Mouse (Mus musculus): ENCODE measurements at regions not wholly inside any gene's neighbourhood (a gene's known extent, or its start where the extent isn't known, plus 50 kb on each side); places are given as distances from the start of the nearest gene placed in this dataset.

DNA sequence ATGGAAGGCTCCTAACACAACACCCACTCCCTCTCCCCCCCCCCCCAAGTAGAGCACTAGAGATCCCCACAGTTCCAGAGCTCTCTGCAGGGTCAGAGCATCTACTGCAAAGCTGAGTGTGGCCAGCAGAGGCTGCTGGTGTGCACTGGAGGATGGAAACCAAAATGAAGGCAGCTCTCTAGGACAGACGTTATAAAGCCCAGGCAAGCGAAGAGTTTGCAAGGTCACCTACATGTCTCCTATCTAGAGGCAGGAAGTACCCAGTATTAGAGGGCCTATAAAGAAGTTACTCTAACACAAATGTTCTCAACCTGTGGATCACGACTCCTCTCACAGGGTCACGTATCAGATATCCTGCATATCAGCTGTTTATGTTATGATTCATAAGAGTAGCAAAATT lies 125.1 kb upstream of the Thumpd2 start:
- intact Hi-C loops (cut with DNase I) = loop anchor here (10.0 kb wide), 1 partner anchor 1765 kb away; no protein-coding TSS in a partner anchor
- DNase-seq = no peak

- no peak for DNase-seq
- intact Hi-C loops (cut with DNase I) = no loop called here
These were observed 120.8 kb upstream of the Thumpd2 start for GRCm38 (mm10) chr17:81185685-81186084.

GRCm38 (mm10) chr17:81180813-81181424 lies 116.0 kb upstream of the Thumpd2 start:
- intact Hi-C loops (cut with DNase I) = no loop called here
- no peak for DNase-seq

DNA sequence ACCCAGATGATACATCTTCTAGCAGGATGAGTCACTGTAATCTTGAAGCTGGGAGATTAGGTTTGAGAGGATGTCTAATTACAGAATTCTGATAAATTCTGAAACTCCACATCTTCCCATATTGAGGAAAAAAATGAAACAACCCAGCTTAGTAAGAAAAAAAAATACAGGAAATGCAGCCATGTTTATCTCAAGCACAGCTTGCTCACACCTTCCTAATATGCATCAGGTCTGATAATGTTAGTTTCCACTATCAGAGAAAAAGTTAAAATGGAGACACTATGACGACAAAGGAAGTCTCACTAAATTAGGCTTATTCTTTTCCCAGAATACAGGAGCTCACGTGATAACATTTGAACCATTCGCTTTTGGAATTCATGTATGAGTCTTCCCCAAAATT lies 111.4 kb upstream of the Thumpd2 start:
- intact Hi-C loops (cut with DNase I) = no loop called here
- DNase-seq = no peak

DNA sequence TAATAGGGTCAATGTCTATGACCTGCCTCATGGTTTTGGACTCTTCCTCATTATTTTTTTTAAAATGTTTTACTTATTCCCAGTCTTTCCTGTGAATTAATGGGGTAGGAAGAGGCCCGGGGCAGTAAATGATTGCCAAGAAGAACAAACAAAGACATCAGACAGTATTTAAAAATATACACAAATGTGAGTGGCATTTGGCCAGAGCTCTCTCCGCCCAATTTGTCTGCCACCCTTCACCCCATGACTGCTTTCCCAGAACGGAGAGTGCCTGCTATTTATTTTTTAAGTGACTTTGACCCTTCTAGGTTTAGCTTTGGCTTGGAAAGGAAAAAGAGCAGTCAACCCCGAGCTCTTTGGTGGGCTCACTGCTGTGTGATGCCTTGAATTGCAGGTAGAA lies 111.0 kb upstream of the Thumpd2 start:
- intact Hi-C loops (cut with DNase I) = no loop called here
- no peak for DNase-seq

DNA sequence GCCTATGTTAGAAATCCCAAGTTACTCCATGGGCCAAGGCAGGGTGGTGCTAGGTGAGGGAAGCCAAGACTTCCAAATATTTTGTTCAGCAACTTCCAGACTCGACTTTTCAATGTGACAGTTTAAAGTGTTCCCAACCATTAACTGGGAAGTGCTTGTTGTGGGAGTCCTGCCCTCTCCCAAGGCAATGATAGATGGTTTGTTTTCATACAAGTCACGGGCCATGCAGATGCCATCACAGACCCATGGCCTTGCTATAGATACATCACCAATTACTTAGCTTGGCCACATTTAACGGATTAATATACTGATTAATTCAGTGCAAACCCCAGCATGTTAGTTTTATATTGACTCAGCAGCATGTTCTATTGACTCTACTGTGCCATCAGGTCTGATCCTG lies 108.1 kb upstream of the Thumpd2 start:
- DNase-seq = no peak
- intact Hi-C loops (cut with DNase I) = no loop called here

GRCm38 (mm10) chr17:81169118-81169517 lies 104.2 kb upstream of the Thumpd2 start:
- no peak for DNase-seq
- intact Hi-C loops (cut with DNase I) = no loop called here

DNA sequence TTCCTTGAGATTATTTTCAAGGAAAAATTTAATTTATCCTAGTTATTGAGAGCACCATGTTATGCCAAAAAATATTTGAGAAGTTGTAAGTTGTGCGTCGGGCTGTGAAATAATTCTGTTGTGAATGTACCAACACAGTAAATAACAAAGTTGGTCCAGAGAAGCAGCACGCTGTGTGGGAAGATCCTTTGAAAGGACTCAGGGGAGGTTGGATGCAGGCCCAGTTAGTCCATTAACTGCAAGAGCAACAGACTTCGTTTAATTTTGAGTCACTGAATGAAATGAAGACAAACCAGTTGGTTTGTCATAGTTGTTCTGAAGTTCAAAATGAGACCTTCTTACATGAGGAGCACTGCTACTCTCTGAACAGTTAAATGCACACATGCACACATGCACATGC lies 85.8 kb upstream of the Thumpd2 start:
- intact Hi-C loops (cut with DNase I) = no loop called here
- no peak for DNase-seq

GRCm38 (mm10) chr17:81134702-81135101 lies 69.8 kb upstream of the Thumpd2 start:
- no peak for DNase-seq
- intact Hi-C loops (cut with DNase I) = no loop called here

DNA sequence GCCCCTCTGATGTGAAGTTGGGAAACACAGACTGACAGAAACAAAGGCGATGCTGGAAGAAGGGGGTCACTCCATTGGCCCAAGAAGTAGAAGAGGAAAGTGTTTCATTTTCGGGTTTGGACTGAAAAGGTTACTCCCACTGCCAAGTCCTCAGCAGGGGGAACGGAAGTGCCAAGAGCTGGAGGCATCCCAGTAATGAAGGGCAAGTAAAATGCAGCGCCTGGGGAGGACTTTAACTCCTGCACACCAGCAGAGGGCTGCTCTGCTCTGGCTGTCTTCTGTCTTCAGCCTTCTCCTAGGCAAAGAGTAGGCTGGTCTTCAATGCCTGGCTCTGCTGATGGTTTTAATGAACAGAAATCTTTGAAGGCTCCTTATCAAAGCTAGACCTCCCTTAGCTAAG lies 68.3 kb upstream of the Thumpd2 start:
- no peak for DNase-seq
- intact Hi-C loops (cut with DNase I) = no loop called here
